Mouse (Mus musculus) stomach, postnatal 0 days (tissue): ENCODE data around the gene Ralgapa1.

Source experiments
- CTCF ChIP-seq: IDR thresholded peaks from 2 replicates; pipeline ENCODE4 v1.5.1; 2016; ENCODE audit warnings: antibody characterized with exemption, low read depth, mild to moderate bottlenecking, moderate library complexity
- EP300 ChIP-seq: optimal IDR thresholded peaks from 2 replicates; pipeline ENCODE3; 2016; ENCODE audit warnings: antibody characterized with exemption

DNA sequence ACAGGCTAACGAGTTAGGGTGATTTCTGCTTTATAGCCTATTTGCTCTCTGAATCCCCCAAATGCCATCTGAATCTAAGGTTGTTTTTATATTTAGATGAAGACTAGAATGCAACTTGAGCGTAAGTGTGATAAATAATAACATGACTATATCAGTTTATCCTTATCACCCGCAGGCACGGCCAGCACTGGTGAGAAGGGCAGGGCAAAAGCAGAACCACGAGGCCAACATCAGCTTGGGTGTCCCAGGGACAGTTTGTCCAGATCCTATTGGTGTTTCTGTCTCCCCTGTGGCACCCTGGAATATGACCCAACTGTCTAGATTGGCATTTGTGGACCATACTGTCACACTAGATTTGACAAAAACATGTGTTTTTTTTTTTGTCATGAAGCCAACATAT lies 197.7 kb downstream of the Ralgapa1 start:
- TF ChIP-seq EP300: no peak
- TF ChIP-seq CTCF: no peak
